Mouse (Mus musculus): ENCODE measurements at regions not wholly inside any gene's neighbourhood (a gene's known extent, or its start where the extent isn't known, plus 50 kb on each side); places are given as distances from the start of the nearest gene placed in this dataset.

DNA sequence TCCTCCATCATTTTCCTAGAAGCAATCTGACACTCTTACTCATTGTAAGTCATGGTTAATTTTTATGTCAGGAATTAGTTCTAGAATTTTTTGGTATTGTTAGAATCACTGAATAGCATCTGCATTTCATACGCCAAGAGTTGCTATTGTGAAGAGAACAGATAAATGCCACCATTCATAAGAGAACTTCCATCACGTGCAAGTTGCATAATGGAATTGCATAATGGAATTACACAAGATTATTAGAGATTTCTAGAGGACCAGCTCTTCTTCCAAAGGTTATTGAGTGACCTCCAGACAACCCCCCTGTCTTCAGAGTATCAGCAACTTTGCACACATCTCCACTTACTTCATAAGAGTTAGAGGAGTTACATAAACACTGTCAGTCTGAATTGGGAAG is 233.7 kb upstream of the Pum3 start:
- TF ChIP-seq CTCF (conservative IDR thresholded peaks at IDR 0.05; ENCODE audit: low read length) (no peak), POU5F1 (IDR thresholded peaks at IDR 0.05; ENCODE audit: borderline replicate concordance, low read length) (no peak)
